Mouse (Mus musculus) MEL (cell line): ENCODE results near the gene Eif5a. TPM values are rescaled to one million over a fixed set of nuclear protein-coding genes. Genes with fewer than 3 reads are reported as not detected.

Experiments used
- DNase-seq: peaks from one replicate; pipeline ENCODE4 v3.0.0; 2011; ENCODE audit warnings: low read depth, low spot score
- H3K27ac ChIP-seq: 2 replicates; pipeline ENCODE4 v1.5.1; 2012; ENCODE audit warnings: low read depth, mild to moderate bottlenecking, control low read depth, low read length, moderate library complexity; ENCODE audit not compliant: control insufficient read depth
- H3K27me3 ChIP-seq, 2 experiments: fragments of 150-350 bp in 1 of 2; sonication (generic) in 1 of 2; 2 replicates each; pipeline ENCODE4 v1.6.1; 2012; ENCODE audit warnings: low read length in 2 of 2, mild to moderate bottlenecking in 2 of 2, improper control_type of control experiment in 1 of 2, moderate library complexity in 1 of 2; ENCODE audit not compliant: insufficient read depth in 2 of 2, control insufficient read depth in 1 of 2
- H3K36me3 ChIP-seq, 2 experiments: 2 replicates each; pipeline ENCODE4 v1.6.1; 2012 to 2014; ENCODE audit warnings: low read length in 2 of 2, improper control_type of control experiment in 1 of 2, inconsistent platforms in 1 of 2, mild to moderate bottlenecking in 1 of 2; ENCODE audit not compliant: insufficient read depth in 2 of 2, control insufficient read depth in 1 of 2
- H3K4me1 ChIP-seq, 2 experiments: fragments of 150-350 bp in 1 of 2; sonication (generic) in 1 of 2; 2 replicates each; pipeline ENCODE4 v1.6.1; 2012; ENCODE audit warnings: low read length in 2 of 2, improper control_type of control experiment in 1 of 2, mild to moderate bottlenecking in 1 of 2; ENCODE audit not compliant: insufficient read depth in 2 of 2, control insufficient read depth in 1 of 2
- H3K4me3 ChIP-seq, 2 experiments: fragments of 150-350 bp in 1 of 2; sonication (generic) in 1 of 2; 2 replicates each; pipeline ENCODE4 v1.5.1; 2012; ENCODE audit warnings: low read depth in 2 of 2, low read length in 2 of 2, mild to moderate bottlenecking in 2 of 2, moderate library complexity in 2 of 2, control low read depth in 1 of 2, improper control_type of control experiment in 1 of 2; ENCODE audit not compliant: control insufficient read depth in 1 of 2, insufficient read depth in 1 of 2
- H3K79me2 ChIP-seq: 2 replicates; pipeline ENCODE4 v1.6.1; 2012; ENCODE audit warnings: mild to moderate bottlenecking, low read length, moderate library complexity; ENCODE audit not compliant: control insufficient read depth, poor library complexity, insufficient read depth
- H3K9ac ChIP-seq: 2 replicates; pipeline ENCODE4 v1.6.1; 2012; ENCODE audit warnings: low read depth, mild to moderate bottlenecking, control low read depth, low read length, moderate library complexity; ENCODE audit not compliant: control insufficient read depth, poor library complexity, severe bottlenecking
- H3K9me3 ChIP-seq: fragments of 150-350 bp; sonication (generic); replicated peaks from 2 replicates; pipeline ENCODE4 v1.6.1; 2012; ENCODE audit warnings: mild to moderate bottlenecking, low read length, improper control_type of control experiment, moderate library complexity; ENCODE audit not compliant: insufficient read depth
- EP300 ChIP-seq, 2 experiments: IDR thresholded peaks; 2 replicates each; pipeline ENCODE4 v1.6.1; 2011; ENCODE audit warnings: improper control_type of control experiment in 2 of 2, low read length in 2 of 2, low read depth in 1 of 2, mild to moderate bottlenecking in 1 of 2
- GATA1 ChIP-seq: IDR thresholded peaks from 2 replicates; pipeline ENCODE4 v1.6.1; 2011; ENCODE audit warnings: low read depth, low read length, improper control_type of control experiment
- HCFC1 ChIP-seq: IDR thresholded peaks from 2 replicates; pipeline ENCODE4 v1.6.1; 2012; ENCODE audit warnings: low read depth, mild to moderate bottlenecking, inconsistent platforms, low read length, improper control_type of control experiment, moderate library complexity
- JUND ChIP-seq: IDR thresholded peaks from 2 replicates; pipeline ENCODE4 v1.6.1; 2011; ENCODE audit warnings: low read depth, mild to moderate bottlenecking, improper control_type of control experiment, low read length
- MAZ ChIP-seq: IDR thresholded peaks from 2 replicates; pipeline ENCODE4 v1.6.1; 2012; ENCODE audit warnings: low read depth, mild to moderate bottlenecking, inconsistent platforms, low read length, improper control_type of control experiment
- MEF2A ChIP-seq: IDR thresholded peaks from 2 replicates; pipeline ENCODE4 v1.6.1; 2014; ENCODE audit warnings: low read depth, mild to moderate bottlenecking, inconsistent platforms, low read length, improper control_type of control experiment; ENCODE audit not compliant: poor library complexity, insufficient replicate concordance, severe bottlenecking; ENCODE audit errors: extremely low read depth
- MXI1 ChIP-seq: IDR thresholded peaks from 2 replicates; pipeline ENCODE4 v1.6.1; 2011; ENCODE audit warnings: mild to moderate bottlenecking, low read depth, low read length, improper control_type of control experiment
- NRF1 ChIP-seq: IDR thresholded peaks from 2 replicates; pipeline ENCODE4 v1.6.1; 2014; ENCODE audit warnings: low read depth, mild to moderate bottlenecking, inconsistent platforms, low read length, improper control_type of control experiment, moderate library complexity; ENCODE audit not compliant: poor library complexity, insufficient read depth, severe bottlenecking
- POLR2AphosphoS5 ChIP-seq: IDR thresholded peaks from 2 replicates; pipeline ENCODE4 v1.6.1; 2012; ENCODE audit warnings: low read depth, borderline replicate concordance, mild to moderate bottlenecking, inconsistent platforms, low read length, moderate library complexity, mixed read lengths
- RAD21 ChIP-seq: IDR thresholded peaks from 2 replicates; pipeline ENCODE4 v1.6.1; 2011; ENCODE audit warnings: mild to moderate bottlenecking, low read depth, low read length, improper control_type of control experiment
- TAL1 ChIP-seq: IDR thresholded peaks from 2 replicates; pipeline ENCODE4 v1.6.1; 2012; ENCODE audit warnings: mild to moderate bottlenecking, inconsistent platforms, low read length, moderate library complexity, mixed read lengths
- TBP ChIP-seq: IDR thresholded peaks from 2 replicates; pipeline ENCODE4 v1.8.0; 2011; ENCODE audit warnings: low read depth, low read length, improper control_type of control experiment
- TCF12 ChIP-seq: IDR thresholded peaks from 2 replicates; pipeline ENCODE4 v1.6.1; 2014; ENCODE audit warnings: low read depth, mild to moderate bottlenecking, inconsistent platforms, low read length, improper control_type of control experiment, moderate library complexity
- UBTF ChIP-seq: IDR thresholded peaks from 2 replicates; pipeline ENCODE4 v1.6.1; 2012; ENCODE audit warnings: low read depth, mild to moderate bottlenecking, inconsistent platforms, low read length, improper control_type of control experiment, moderate library complexity, borderline replicate concordance; ENCODE audit not compliant: insufficient read depth
- USF1 ChIP-seq: IDR thresholded peaks from 2 replicates; pipeline ENCODE4 v1.6.1; 2014; ENCODE audit warnings: low read depth, mild to moderate bottlenecking, inconsistent platforms, low read length, improper control_type of control experiment, moderate library complexity
- USF2 ChIP-seq, 2 experiments: IDR thresholded peaks; 2 replicates each; pipeline ENCODE4 v1.6.1; 2011 to 2012; ENCODE audit warnings: improper control_type of control experiment in 2 of 2, low read length in 2 of 2, borderline replicate concordance in 1 of 2, inconsistent platforms in 1 of 2, low read depth in 1 of 2, mild to moderate bottlenecking in 1 of 2; ENCODE audit not compliant: insufficient read depth in 1 of 2
- ZC3H11A ChIP-seq: IDR thresholded peaks from 2 replicates; pipeline ENCODE4 v1.6.1; 2012; ENCODE audit warnings: low read depth, mild to moderate bottlenecking, inconsistent platforms, low read length, improper control_type of control experiment
- polyA plus RNA-seq, 2 experiments: library from polyadenylated mRNA; stranded (reverse) in 1 of 2; unstranded in 1 of 2; fragments of >175 nt in 1 of 2; fragments of >200 nt in 1 of 2; gene quantifications; 2 replicates each; pipeline versions ENCODE4 v1.2.1 to v1.2.4; 2012; ENCODE audit warnings: low replicate concordance in 2 of 2, low read depth in 1 of 2; ENCODE audit not compliant: insufficient read length in 2 of 2, insufficient read depth in 1 of 2, missing spikeins in 1 of 2
- total RNA-seq: library from RNA; depleted of rRNA; stranded (reverse); fragments of 300-350 nt; gene quantifications from 2 replicates; pipeline ENCODE4 v1.2.3, GENCODE M21; 2012

Eif5a gene
- total and polyA plus RNA-seq, 3 experiments = 1,272 to 3,185 (median 1,428) TPM

DNA sequence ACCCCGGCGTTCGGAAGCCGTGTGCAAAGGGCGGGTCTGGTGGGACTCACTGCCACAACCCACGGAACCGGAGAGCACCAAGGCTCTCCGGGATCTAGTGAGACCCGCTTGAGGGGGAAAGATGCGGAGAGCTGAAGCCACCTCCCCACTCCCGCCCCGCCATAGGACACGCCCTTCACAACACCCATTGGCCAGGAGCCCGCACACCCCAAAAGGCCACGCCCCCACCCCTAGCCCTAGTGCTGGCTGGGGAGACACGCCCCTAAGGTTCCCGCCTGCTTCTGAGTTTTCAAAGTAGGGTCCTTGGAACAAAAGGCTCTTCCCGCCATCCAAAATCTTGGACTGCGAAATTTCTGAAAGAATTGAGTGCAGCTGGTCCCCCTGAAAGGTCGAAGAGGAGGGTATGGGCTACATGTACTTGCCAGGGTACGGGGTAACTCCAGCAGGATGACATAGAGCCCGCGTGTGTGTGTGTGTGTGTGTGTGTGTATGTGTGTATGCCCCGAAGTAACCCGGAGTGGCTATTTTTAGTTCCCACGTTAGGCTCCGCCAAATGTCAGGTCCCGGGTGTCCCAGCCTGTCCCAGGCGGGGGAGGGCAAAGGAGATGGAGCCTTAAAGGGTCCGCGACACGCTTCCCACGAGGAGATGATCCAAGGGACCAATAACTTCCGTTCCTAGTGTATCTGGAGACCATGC, 26.5 kb upstream of the Eif5a start, which contains the start of gene Slc2a4 (continued):
- TF ChIP-seq MEF2A (0 out of 2 replicates have a peak, but pooled peaks have one; percentile 55), MAZ (0 out of 2 replicates have a peak, but pooled peaks have one; percentile 29), HCFC1 (0 out of 2 replicates have a peak, but pooled peaks have one; percentile 27), TBP (0 out of 2 replicates have a peak, but pooled peaks have one; percentile 8), USF1 (0 out of 2 replicates have a peak, but pooled peaks have one; percentile 11), RAD21 (no peak), POLR2AphosphoS5 (no peak), UBTF (no peak), ZC3H11A (no peak), MXI1 (peak; percentile 85), TAL1 (no peak), EP300 (IDR thresholded peaks at IDR 0.05; ENCODE audit: low read depth in 1 of 2, low read length in 2 of 2) (no peak), USF2 (IDR thresholded peaks at IDR 0.05; ENCODE audit: borderline replicate concordance in 1 of 2, insufficient read depth in 1 of 2, low read depth in 1 of 2, low read length in 2 of 2) (no peak), NRF1 (no peak), GATA1 (no peak), TCF12 (no peak)
- TF ChIP-seq, all 39 proteins: peak for 10

DNA sequence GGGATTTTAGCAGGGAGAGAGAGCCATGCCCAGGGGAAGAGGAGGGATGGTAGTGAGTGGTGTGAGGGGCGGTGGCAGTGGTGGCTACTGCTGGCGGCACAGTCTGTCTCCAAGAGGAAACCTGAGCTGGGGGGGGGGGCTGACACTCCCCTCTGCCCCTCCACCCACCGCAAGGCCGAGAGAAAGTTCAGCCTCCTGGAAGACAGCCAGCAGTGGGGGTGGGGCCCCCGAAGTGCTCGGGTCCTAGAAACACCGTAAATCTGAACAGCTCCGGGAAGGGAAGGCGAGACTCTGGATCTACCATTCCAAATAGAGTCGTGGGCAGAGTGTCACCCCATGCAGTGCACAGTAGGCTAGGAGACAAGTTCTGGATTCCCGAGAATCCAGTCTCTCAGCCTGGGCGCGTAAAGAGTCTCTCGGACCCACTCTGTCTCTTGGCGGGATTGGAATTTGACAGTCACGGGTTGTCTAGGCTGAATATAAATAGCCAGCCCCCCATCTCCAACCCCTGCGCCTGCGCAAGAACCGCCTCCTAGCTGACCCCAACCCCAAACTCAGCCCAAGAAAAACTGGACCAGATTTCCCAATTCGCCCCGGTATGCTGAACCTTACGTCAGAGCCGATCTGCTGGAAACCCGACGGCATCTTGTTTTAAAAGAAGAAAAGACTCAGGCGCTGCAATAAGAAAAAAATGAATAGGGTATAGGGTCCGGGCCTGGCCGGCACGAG, 25.7 kb upstream of the Eif5a start:
- no peaks in the 10 kb centered on the region for H3K9me3 ChIP-seq
- H3K9ac ChIP-seq = peak overlapping the region; percentile 24; the same call in 1 of the 2 replicates
- no peak for TF ChIP-seq MXI1
- TF ChIP-seq JUND = no peak
- H3K4me1 ChIP-seq = peaks cover 0 to 11% of the 10 kb centered on the region in 2 experiments; a peak in 2 of 4 replicates
- peaks cover 7 to 13% of the 10 kb centered on the region in 2 experiments for H3K27me3 ChIP-seq
- DNase-seq = no peak
- H3K79me2 ChIP-seq = no peaks in the 10 kb centered on the region
- no peaks in the 10 kb centered on the region; a peak in 1 of 4 replicates for H3K36me3 ChIP-seq
- peak overlapping the region; percentile 42 to 59 for H3K4me3 ChIP-seq
- no peak overlapping the region for H3K27ac ChIP-seq
